Comparison of ENCODE assay signal across 15 mouse cellular contexts in the genomic region with DNA sequence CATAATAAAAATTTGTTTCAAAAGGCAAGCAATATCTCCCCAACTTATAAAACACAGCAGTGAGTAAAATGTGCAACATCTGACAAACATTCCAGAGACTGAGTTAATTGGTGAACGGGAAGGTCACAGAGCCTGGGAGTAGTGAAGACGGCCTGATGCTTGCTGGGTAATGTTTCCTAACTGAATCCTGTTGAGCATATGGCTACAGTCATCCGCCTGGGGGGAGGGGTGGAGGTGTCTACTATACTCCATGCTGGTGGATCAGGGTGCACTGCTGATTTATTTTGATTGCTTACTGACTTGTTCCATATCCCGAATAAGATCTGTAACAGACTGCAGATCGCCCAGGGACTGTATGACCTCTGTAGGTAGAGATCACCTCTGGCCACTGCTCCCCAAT.
DNase-seq lines count a peak whose midpoint lies in the region.
"Had no signal": no experiment of that assay in that cellular context is flagged by ENCODE, and none has a peak within 500 bp of the region (broad histone marks: within the 10 kb centered on the region; RNA-seq: fewer than 3 reads in every experiment).

No protein-coding gene starts in this region.

- peak; percentile 59 to 64 for DNase-seq in cerebellum, postnatal 10 days
- DNase-seq in cerebellum, postnatal 4 days (ENCODE audit: low spot score in 2 of 2): no peak
- DNase-seq in kidney, adult 11 months: peak; percentile 14
- DNase-seq in kidney, adult 18-20 months: no peak
- DNase-seq in right cerebral cortex, postnatal 14 days: peak; percentile 10
- DNase-seq in right cerebral cortex, postnatal 36 days (ENCODE audit: low spot score in 2 of 2): no peak
- peak; percentile 52 for DNase-seq in retina, postnatal 1 day
- no peak for DNase-seq in spleen, postnatal 36 days (ENCODE audit: low spot score in 2 of 2)
- DNase-seq: adrenal gland, postnatal 14 days; gastrocnemius, postnatal 10 days; heart, adult 11 months; heart, postnatal 36 days; kidney, postnatal 14 days; lung, postnatal 4 days; thymus, postnatal 25 days had no signal

Comparison
In these comparisons a context has a peak if more than half of its experiments do, and no peak if none do; other contexts are left out.
1. DNase-seq: peak in cerebellum, postnatal 10 days (2 of 2), kidney, adult 11 months (single experiment), right cerebral cortex, postnatal 14 days (single experiment) and retina, postnatal 1 day (single experiment); none in cerebellum, postnatal 4 days (0 of 2), kidney, adult 18-20 months (single experiment), right cerebral cortex, postnatal 36 days (0 of 2) and spleen, postnatal 36 days (0 of 2).